Mouse (Mus musculus) hindbrain, embryonic 13.5 days (tissue): Measurements from ENCODE around the gene Grem2. TPM values are rescaled to one million over a fixed set of nuclear protein-coding genes. Genes with fewer than 3 reads are reported as not detected.

ENCODE experiments used
- ATAC-seq: fragments of 200-750 bp; cut with Nextera tagmentation; 2 replicates; pipeline ENCODE4 v1.8.0; 2017; ENCODE audit warnings: moderate TSS enrichment; ENCODE audit not compliant: low FRiP score
- H3K27ac ChIP-seq: fragments of 300-500 bp; sonication (generic); 2 replicates; pipeline ENCODE4 v1.5.1; 2015; ENCODE audit warnings: inconsistent platforms, mild to moderate bottlenecking, moderate library complexity
- H3K27me3 ChIP-seq: fragments of 300-500 bp; sonication (generic); 2 replicates; pipeline ENCODE4 v1.6.1; 2015; ENCODE audit warnings: mild to moderate bottlenecking, inconsistent platforms
- H3K36me3 ChIP-seq: fragments of 300-500 bp; sonication (generic); 2 replicates; pipeline ENCODE4 v1.6.1; 2015; ENCODE audit warnings: mild to moderate bottlenecking, inconsistent platforms
- H3K4me1 ChIP-seq: fragments of 300-500 bp; sonication (generic); replicated peaks from 2 replicates; pipeline ENCODE4 v1.6.1; 2015; ENCODE audit warnings: inconsistent platforms
- H3K4me2 ChIP-seq: fragments of 300-500 bp; sonication (generic); 2 replicates; pipeline ENCODE4 v1.6.1; 2015; ENCODE audit warnings: inconsistent platforms, mild to moderate bottlenecking, moderate library complexity
- H3K4me3 ChIP-seq: fragments of 300-500 bp; sonication (generic); 2 replicates; pipeline ENCODE4 v1.5.1; 2015; ENCODE audit warnings: mild to moderate bottlenecking, inconsistent platforms
- H3K9ac ChIP-seq: fragments of 300-500 bp; sonication (generic); 2 replicates; pipeline ENCODE4 v1.6.1; 2015; ENCODE audit warnings: mild to moderate bottlenecking, inconsistent platforms
- H3K9me3 ChIP-seq: fragments of 300-500 bp; sonication (generic); 2 replicates; pipeline ENCODE4 v1.6.1; 2016; ENCODE audit warnings: inconsistent platforms
- WGBS: fragments of 180-500 bp; shearing (Covaris S2); methylation state at CpG from one replicate; pipeline ENCODE4 v1.1.7; 2015; 5-methylcytosine and 5-hydroxymethylcytosine counted together
- polyA plus RNA-seq: library from polyadenylated mRNA; unstranded; fragments of >200 nt; fragmentation: Nextera tagmentation; extraction: Ambion mirVana; gene quantifications from 2 replicates; pipeline ENCODE4 v1.2.1, GENCODE M21; 2015

Grem2 gene
- polyA plus RNA-seq, 1 experiment from 2014 or later: 1.5 TPM

- no peak for ATAC-seq
- 92% methylated on average over 1 of the region's 1 CpGs for WGBS
These were observed 33.5 kb downstream of the Grem2 start for GRCm38 (mm10) chr1:174888073-174888472.

GRCm38 (mm10) chr1:174882496-174882895 lies 39.1 kb downstream of the Grem2 start:
- H3K27me3 ChIP-seq: no peaks in the 10 kb centered on the region
- H3K9ac ChIP-seq: no peak overlapping the region
- H3K4me1 ChIP-seq: no peaks in the 10 kb centered on the region
- H3K4me2 ChIP-seq: no peak overlapping the region
- no peaks in the 10 kb centered on the region for H3K36me3 ChIP-seq
- no peak overlapping the region for H3K27ac ChIP-seq
- WGBS: 83% methylated on average over 1 of the region's 1 CpGs
- no peak overlapping the region for H3K4me3 ChIP-seq
- no peak for ATAC-seq
- no peaks in the 10 kb centered on the region for H3K9me3 ChIP-seq

More at GRCm38 (mm10) chr1:174888073-174888472, 33.5 kb downstream of the Grem2 start:
- no peak overlapping the region for H3K9ac ChIP-seq
- H3K4me1 ChIP-seq: no peaks in the 10 kb centered on the region
- no peaks in the 10 kb centered on the region for H3K9me3 ChIP-seq
- H3K27me3 ChIP-seq: no peaks in the 10 kb centered on the region
- no peak overlapping the region for H3K4me2 ChIP-seq
- H3K36me3 ChIP-seq: no peaks in the 10 kb centered on the region
- no peak overlapping the region for H3K4me3 ChIP-seq
- H3K27ac ChIP-seq: no peak overlapping the region

GRCm38 (mm10) chr1:174875173-174875572 lies 46.4 kb downstream of the Grem2 start:
- Histone ChIP-seq H3K4me3 (no peak overlapping the region), H3K4me1 (no peaks in the 10 kb centered on the region), H3K9ac (no peak overlapping the region), H3K27me3 (no peaks in the 10 kb centered on the region), H3K27ac (no peak overlapping the region), H3K36me3 (no peaks in the 10 kb centered on the region), H3K9me3 (no peaks in the 10 kb centered on the region), H3K4me2 (no peak overlapping the region)
- 88% methylated on average over 4 of the region's 4 CpGs for WGBS
- no peak for ATAC-seq

- Histone ChIP-seq H3K9me3 (no peaks in the 10 kb centered on the region), H3K27ac (no peak overlapping the region), H3K27me3 (no peaks in the 10 kb centered on the region), H3K4me1 (no peaks in the 10 kb centered on the region), H3K36me3 (no peaks in the 10 kb centered on the region), H3K4me3 (no peak overlapping the region), H3K9ac (no peak overlapping the region), H3K4me2 (no peak overlapping the region)
- WGBS: 80% methylated on average over 10 of the region's 10 CpGs
- no peak for ATAC-seq
These were observed 61.1 kb downstream of the Grem2 start for GRCm38 (mm10) chr1:174860407-174861118.

- Histone ChIP-seq H3K9me3 (no peaks in the 10 kb centered on the region), H3K9ac (no peak overlapping the region), H3K4me1 (no peaks in the 10 kb centered on the region), H3K4me2 (no peak overlapping the region), H3K4me3 (no peak overlapping the region), H3K27ac (no peak overlapping the region), H3K36me3 (no peaks in the 10 kb centered on the region), H3K27me3 (no peaks in the 10 kb centered on the region)
- no peak for ATAC-seq
- WGBS: 83% methylated on average over 2 of the region's 2 CpGs
These were observed 65.4 kb downstream of the Grem2 start for GRCm38 (mm10) chr1:174856188-174856587.

GRCm38 (mm10) chr1:174844786-174845185 lies 76.8 kb downstream of the Grem2 start:
- ATAC-seq: no peak
- Histone ChIP-seq H3K4me2 (no peak overlapping the region), H3K4me3 (no peak overlapping the region), H3K9ac (no peak overlapping the region), H3K9me3 (no peaks in the 10 kb centered on the region), H3K27ac (no peak overlapping the region), H3K27me3 (no peaks in the 10 kb centered on the region), H3K4me1 (no peaks in the 10 kb centered on the region), H3K36me3 (no peaks in the 10 kb centered on the region)
- WGBS: 88% methylated on average over 6 of the region's 6 CpGs

GRCm38 (mm10) chr1:174836861-174837260 lies 84.8 kb downstream of the Grem2 start:
- Histone ChIP-seq H3K4me2 (no peak overlapping the region), H3K36me3 (no peaks in the 10 kb centered on the region; the same call in 1 of the 2 replicates), H3K4me3 (no peak overlapping the region), H3K27me3 (no peaks in the 10 kb centered on the region), H3K4me1 (no peaks in the 10 kb centered on the region), H3K9ac (no peak overlapping the region), H3K9me3 (no peaks in the 10 kb centered on the region), H3K27ac (no peak overlapping the region)
- WGBS: 92% methylated on average over 23 of the region's 23 CpGs
- ATAC-seq: no peak

- Histone ChIP-seq H3K9ac (no peak overlapping the region), H3K4me3 (no peak overlapping the region), H3K4me2 (no peak overlapping the region), H3K27ac (no peak overlapping the region), H3K36me3 (peaks cover 5% of the 10 kb centered on the region; the same call in 1 of the 2 replicates), H3K4me1 (no peaks in the 10 kb centered on the region), H3K27me3 (no peaks in the 10 kb centered on the region), H3K9me3 (no peaks in the 10 kb centered on the region)
- ATAC-seq: no peak
- 50% methylated on average over 8 of the region's 8 CpGs for WGBS
These were observed 95.1 kb downstream of the Grem2 start for GRCm38 (mm10) chr1:174826562-174826961.

- H3K27me3 ChIP-seq: no peaks in the 10 kb centered on the region
- 91% methylated on average over 4 of the region's 4 CpGs for WGBS
- H3K4me3 ChIP-seq: no peak overlapping the region
- no peak overlapping the region for H3K9ac ChIP-seq
- no peak overlapping the region for H3K4me2 ChIP-seq
- no peaks in the 10 kb centered on the region for H3K9me3 ChIP-seq
- no peak for ATAC-seq
- no peak overlapping the region for H3K27ac ChIP-seq
- H3K36me3 ChIP-seq: no peaks in the 10 kb centered on the region
- H3K4me1 ChIP-seq: no peaks in the 10 kb centered on the region
These were observed 109.8 kb downstream of the Grem2 start for GRCm38 (mm10) chr1:174811846-174812245.

GRCm38 (mm10) chr1:174788617-174789016 lies 133.0 kb downstream of the Grem2 start:
- no peak for ATAC-seq
- Histone ChIP-seq H3K36me3 (peaks cover 11% of the 10 kb centered on the region), H3K27ac (no peak overlapping the region), H3K4me1 (no peaks in the 10 kb centered on the region), H3K4me3 (no peak overlapping the region), H3K27me3 (no peaks in the 10 kb centered on the region), H3K9ac (no peak overlapping the region), H3K9me3 (no peaks in the 10 kb centered on the region), H3K4me2 (no peak overlapping the region)
- 94% methylated on average over 2 of the region's 2 CpGs for WGBS
